Comparison of ENCODE assay signal across 10 mouse cellular contexts in the genomic region with DNA sequence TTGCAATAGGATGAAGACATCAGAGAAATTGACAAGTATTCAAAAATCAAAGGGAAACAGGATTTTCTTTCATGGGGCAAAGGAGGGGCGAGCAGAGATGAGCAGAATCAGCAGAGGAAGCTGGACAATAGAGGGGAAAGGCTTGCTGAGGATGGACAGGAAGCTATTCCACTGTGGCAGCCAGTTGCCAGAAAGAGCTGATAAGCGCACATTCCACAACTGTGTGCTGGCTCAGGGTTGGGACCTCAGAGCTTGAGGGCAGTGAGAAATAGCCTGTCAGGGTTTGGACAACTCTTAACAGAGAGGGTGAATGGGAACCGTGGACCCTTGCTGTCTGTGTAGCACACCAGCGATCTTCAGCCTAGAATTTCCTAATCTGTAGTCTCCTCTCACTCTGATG. TPM values are rescaled to one million over a fixed set of nuclear protein-coding genes. Genes with fewer than 3 reads are reported as not detected.
DNase-seq lines count a peak whose midpoint lies in the region; ATAC-seq and TF ChIP-seq lines count a peak whose summit lies in the region.
"Had no signal": no experiment of that assay in that cellular context is flagged by ENCODE, and none has a peak within 500 bp of the region (broad histone marks: within the 10 kb centered on the region; RNA-seq: fewer than 3 reads in every experiment).

No protein-coding gene starts in this region.

- H3K9me3 ChIP-seq in lung, postnatal 0 days (ENCODE audit: low read length) = no peaks in the 10 kb centered on the region
- H3K9me3 ChIP-seq in neural tube, embryonic 15.5 days (replicated peaks) = no peaks in the 10 kb centered on the region
- H3K9me3 ChIP-seq: forebrain, embryonic 15.5 days had no signal

- H3K9ac ChIP-seq in lung, postnatal 0 days (replicated peaks; ENCODE audit: low read depth) = no peak overlapping the region
- H3K9ac ChIP-seq in neural tube, embryonic 15.5 days (replicated peaks) = no peak overlapping the region
- H3K9ac ChIP-seq: forebrain, embryonic 15.5 days had no signal

- peak overlapping the region; percentile 60 for H3K27ac ChIP-seq in lung, postnatal 0 days (ENCODE audit: low read length)
- H3K27ac ChIP-seq in neural tube, embryonic 15.5 days (replicated peaks) = no peak overlapping the region
- H3K27ac ChIP-seq: forebrain, embryonic 15.5 days had no signal

- H3K27me3 ChIP-seq in lung, postnatal 0 days (replicated peaks; ENCODE audit: insufficient read depth, low read length) = no peaks in the 10 kb centered on the region
- no peaks in the 10 kb centered on the region for H3K27me3 ChIP-seq in neural tube, embryonic 15.5 days (replicated peaks)
- H3K27me3 ChIP-seq: forebrain, embryonic 15.5 days had no signal

- TF ChIP-seq CTCF in lung, postnatal 0 days (IDR thresholded peaks at IDR 0.05) = no peak

- peak; percentile 68 for ATAC-seq in lung, postnatal 0 days
- no peak for ATAC-seq in neural tube, embryonic 15.5 days (ENCODE audit: low FRiP score)
- ATAC-seq in cerebellum, adult (ENCODE audit: insufficient number of reproducible peaks, low FRiP score, low TSS enrichment) = no peak
- ATAC-seq: forebrain, embryonic 15.5 days had no signal

- no peak overlapping the region for H3K4me2 ChIP-seq in lung, postnatal 0 days (replicated peaks; ENCODE audit: low read depth, low read length)
- no peak overlapping the region for H3K4me2 ChIP-seq in neural tube, embryonic 15.5 days
- H3K4me2 ChIP-seq: forebrain, embryonic 15.5 days had no signal

- intact Hi-C loops in heart, postnatal 36 days (cut with DNase I) = loop anchor here (5.0 kb wide), 1 partner anchor 135 kb away; a partner anchor contains a TSS

- H3K4me3 ChIP-seq in lung, postnatal 0 days (ENCODE audit: low read depth, low read length) = no peak overlapping the region
- H3K4me3 ChIP-seq in neural tube, embryonic 15.5 days (replicated peaks) = no peak overlapping the region
- H3K4me3 ChIP-seq: forebrain, embryonic 15.5 days had no signal

- H3K36me3 ChIP-seq in lung, postnatal 0 days (ENCODE audit: insufficient read depth, low read length) = no peaks in the 10 kb centered on the region
- H3K36me3 ChIP-seq in neural tube, embryonic 15.5 days = no peaks in the 10 kb centered on the region
- H3K36me3 ChIP-seq: forebrain, embryonic 15.5 days had no signal

- DNase-seq in adrenal gland, adult 2 months = peak; percentile 61
- peak; percentile 36 for DNase-seq in embryo, embryonic 11 days
- DNase-seq in heart, postnatal 36 days = peak; percentile 7 to 14
- DNase-seq in lung, postnatal 0 days (ENCODE audit: low spot score) = peak; percentile 76
- no peak for DNase-seq in right cerebral cortex, postnatal 10 days (ENCODE audit: low spot score in 2 of 2)
- DNase-seq: cerebellum, adult 18-20 months had no signal

- peaks cover 5% of the 10 kb centered on the region; the same call in 1 of the 2 replicates for H3K4me1 ChIP-seq in lung, postnatal 0 days (ENCODE audit: insufficient read depth, low read depth, low read length)
- H3K4me1 ChIP-seq in neural tube, embryonic 15.5 days = no peaks in the 10 kb centered on the region
- H3K4me1 ChIP-seq: forebrain, embryonic 15.5 days had no signal

- peak; percentile 77 for TF ChIP-seq EP300 in lung, postnatal 0 days (IDR thresholded peaks at IDR 0.05)

- 10% methylated on average over 4 of the region's 4 CpGs for WGBS in lung, postnatal 0 days
- WGBS in neural tube, embryonic 15.5 days = 77% methylated on average over 4 of the region's 4 CpGs

RNA-seq across cellular contexts. Expression of a gene that starts 12.0 kb away (rescaled TPM):
- total RNA-seq in adrenal gland, adult 2 months (2021) = not detected
- not detected in 2 replicates for polyA plus RNA-seq in adrenal gland, adult 2 months (2012; rRNA removed)
- not detected for total RNA-seq in heart, postnatal 36 days (2021)
- polyA plus RNA-seq in lung, postnatal 0 days (2015; fragmentation: Nextera tagmentation; extraction: Ambion mirVana) = not detected in 2 replicates
- polyA plus RNA-seq in neural tube, embryonic 15.5 days (2015; fragmentation: Nextera tagmentation; extraction: Ambion mirVana) = not detected in 2 replicates
- polyA plus RNA-seq: forebrain, embryonic 15.5 days; thymus, postnatal 0 days had no signal

RNA-seq across cellular contexts. Expression of a gene that starts 16.2 kb away (rescaled TPM):
- not detected for total RNA-seq in adrenal gland, adult 2 months (2021)
- not detected in 2 replicates for polyA plus RNA-seq in adrenal gland, adult 2 months (2012; rRNA removed)
- not detected for total RNA-seq in heart, postnatal 36 days (2021)
- polyA plus RNA-seq in lung, postnatal 0 days (2015; fragmentation: Nextera tagmentation; extraction: Ambion mirVana) = not detected in 2 replicates
- not detected in 2 replicates for polyA plus RNA-seq in neural tube, embryonic 15.5 days (2015; fragmentation: Nextera tagmentation; extraction: Ambion mirVana)
- polyA plus RNA-seq: forebrain, embryonic 15.5 days; thymus, postnatal 0 days had no signal

RNA-seq across cellular contexts. Expression of a gene that starts 28.3 kb away (rescaled TPM):
- not detected for total RNA-seq in adrenal gland, adult 2 months (2021)
- polyA plus RNA-seq in adrenal gland, adult 2 months (2012; rRNA removed) = not detected in 2 replicates
- not detected for total RNA-seq in heart, postnatal 36 days (2021)
- polyA plus RNA-seq in lung, postnatal 0 days (2015; fragmentation: Nextera tagmentation; extraction: Ambion mirVana) = not detected in 2 replicates
- polyA plus RNA-seq in neural tube, embryonic 15.5 days (2015; fragmentation: Nextera tagmentation; extraction: Ambion mirVana) = not detected in 2 replicates
- polyA plus RNA-seq: forebrain, embryonic 15.5 days; thymus, postnatal 0 days had no signal

RNA-seq across cellular contexts. Expression of a gene that starts 28.9 kb away (rescaled TPM):
- total RNA-seq in adrenal gland, adult 2 months (2021) = not detected
- polyA plus RNA-seq in adrenal gland, adult 2 months (2012; rRNA removed) = not detected in 2 replicates
- total RNA-seq in heart, postnatal 36 days (2021) = not detected
- polyA plus RNA-seq in lung, postnatal 0 days (2015; fragmentation: Nextera tagmentation; extraction: Ambion mirVana) = not detected in 2 replicates
- not detected in 2 replicates for polyA plus RNA-seq in neural tube, embryonic 15.5 days (2015; fragmentation: Nextera tagmentation; extraction: Ambion mirVana)
- polyA plus RNA-seq: forebrain, embryonic 15.5 days; thymus, postnatal 0 days had no signal

RNA-seq across cellular contexts. Expression of a gene that starts 40.8 kb away (rescaled TPM):
- total RNA-seq in adrenal gland, adult 2 months (2021) = not detected
- polyA plus RNA-seq in adrenal gland, adult 2 months (2012; rRNA removed) = not detected in 2 replicates
- total RNA-seq in heart, postnatal 36 days (2021) = not detected
- polyA plus RNA-seq in lung, postnatal 0 days (2015; fragmentation: Nextera tagmentation; extraction: Ambion mirVana) = not detected in 2 replicates
- not detected in 2 replicates for polyA plus RNA-seq in neural tube, embryonic 15.5 days (2015; fragmentation: Nextera tagmentation; extraction: Ambion mirVana)
- polyA plus RNA-seq: forebrain, embryonic 15.5 days; thymus, postnatal 0 days had no signal

Comparison
In these comparisons a context has a peak if more than half of its experiments do, and no peak if none do; other contexts are left out.
1. DNase-seq: peak in adrenal gland, adult 2 months (single experiment), embryo, embryonic 11 days (single experiment), heart, postnatal 36 days (2 of 2) and lung, postnatal 0 days (single experiment); none in right cerebral cortex, postnatal 10 days (0 of 2).